Mouse (Mus musculus) brain, embryonic 14.5 days (tissue): ENCODE data around the gene Rnf166.

Source experiments
- CTCF ChIP-seq: fragments of 200-500 bp; IDR thresholded peaks from 2 replicates; pipeline ENCODE4 v1.5.1; 2012; ENCODE audit warnings: inconsistent platforms, mild to moderate bottlenecking, moderate library complexity, borderline replicate concordance; ENCODE audit not compliant: insufficient read depth, insufficient read length; ENCODE audit errors: extremely low read depth
- POLR2A ChIP-seq: fragments of 200-500 bp; IDR thresholded peaks from 2 replicates; pipeline ENCODE4 v1.6.1; 2012; ENCODE audit warnings: mild to moderate bottlenecking, inconsistent platforms, borderline replicate concordance; ENCODE audit not compliant: poor library complexity, insufficient read depth, insufficient read length, severe bottlenecking; ENCODE audit errors: extremely low read depth

DNA sequence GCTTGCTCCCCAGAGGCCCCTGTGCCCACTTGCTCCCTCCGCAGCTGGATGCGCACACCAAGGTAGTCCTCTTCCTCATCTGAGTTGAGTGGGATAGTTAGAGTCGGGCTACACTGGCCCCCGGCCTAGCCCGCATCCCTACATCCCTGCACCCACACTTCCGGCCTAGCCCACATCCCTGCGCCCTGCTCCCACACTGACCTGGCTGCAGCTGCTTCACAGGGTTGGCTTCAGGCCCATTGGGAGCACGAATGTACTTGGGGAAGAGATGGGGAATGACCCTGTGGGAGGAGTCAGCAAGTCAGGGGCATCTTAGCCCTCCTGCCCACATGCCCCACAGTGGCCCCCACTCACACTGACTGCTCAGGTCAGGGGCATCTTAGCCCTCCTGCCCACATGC is 6.6 kb upstream of the Rnf166 start:
- TF ChIP-seq CTCF = no peak
- TF ChIP-seq POLR2A = no peak
